Mouse (Mus musculus) G1E (cell line): ENCODE data around the gene Ptbp2. TPM values are rescaled to one million over a fixed set of nuclear protein-coding genes. Genes with fewer than 3 reads are reported as not detected.
A peak's percentile ranks its signal among the peaks of the same experiment; 100 is the strongest.

Experiments
- ATAC-seq: 2 replicates; pipeline ENCODE4 v1.8.0; 2016; ENCODE audit warnings: mild to moderate bottlenecking; ENCODE audit not compliant: insufficient number of reproducible peaks, poor library complexity, low FRiP score, severe bottlenecking; ENCODE audit errors: extremely low read depth
- DNase-seq: peaks from one replicate; pipeline ENCODE4 v3.0.0; 2012; ENCODE audit warnings: low spot score
- H3K27me3 ChIP-seq: 2 replicates; pipeline ENCODE4 v1.6.1; 2012; ENCODE audit warnings: mild to moderate bottlenecking, low read length, inconsistent platforms; ENCODE audit not compliant: insufficient read depth
- H3K36me3 ChIP-seq: replicated peaks from 2 replicates; pipeline ENCODE3; 2012; ENCODE audit warnings: mild to moderate bottlenecking, inconsistent platforms
- H3K4me1 ChIP-seq: 2 replicates; pipeline ENCODE4 v1.6.1; 2012; ENCODE audit warnings: low read depth, low read length, inconsistent platforms, mixed read lengths; ENCODE audit not compliant: insufficient read depth
- H3K4me3 ChIP-seq: 2 replicates; pipeline ENCODE4 v1.5.1; 2012; ENCODE audit warnings: low read depth, mild to moderate bottlenecking, inconsistent platforms, low read length, moderate library complexity, mixed read lengths
- H3K9me3 ChIP-seq: replicated peaks from 2 replicates; pipeline ENCODE4 v1.6.1; 2012; ENCODE audit warnings: inconsistent platforms
- CTCF ChIP-seq: IDR thresholded peaks from 2 replicates; pipeline ENCODE4 v1.5.1; 2012; ENCODE audit warnings: low read depth, low read length, inconsistent platforms, mixed read lengths
- GATA1 ChIP-seq: IDR thresholded peaks from 2 replicates; pipeline ENCODE4 v1.6.1; 2012; ENCODE audit warnings: borderline replicate concordance, low read length, inconsistent platforms, mixed read lengths
- GATA2 ChIP-seq: IDR thresholded peaks from 2 replicates; pipeline ENCODE4 v1.6.1; 2012; ENCODE audit warnings: low read depth, low read length, inconsistent platforms, borderline replicate concordance
- POLR2AphosphoS5 ChIP-seq: IDR thresholded peaks from 2 replicates; pipeline ENCODE4 v1.6.1; 2012; ENCODE audit warnings: low read depth, low read length, inconsistent platforms; ENCODE audit not compliant: insufficient replicate concordance
- TAL1 ChIP-seq: conservative IDR thresholded peaks from 2 replicates; pipeline ENCODE4 v1.6.1; 2012; ENCODE audit warnings: low read depth, low read length, inconsistent platforms, mixed read lengths
- polyA plus RNA-seq: library from polyadenylated mRNA; stranded (reverse); fragments of >175 nt; gene quantifications from 2 replicates; pipeline ENCODE4 v1.2.3, GENCODE M21; 2012
- total RNA-seq, 2 experiments: library from RNA; stranded (forward) in 1 of 2; stranded (reverse) in 1 of 2; fragments of 200-1000 nt in 1 of 2; fragments of >200 nt in 1 of 2; fragmentation: Nextera tagmentation in 1 of 2; gene quantifications; 2 replicates each; pipeline ENCODE4 v1.2.3; 2014 to 2017

Ptbp2 gene
- 49.6 and 77.0 TPM in 2 replicates for total RNA-seq (2014; fragmentation: Nextera tagmentation)
- total RNA-seq (2017), result 34.8 and 43.2 TPM in 2 replicates
- polyA plus RNA-seq, result 0.45 and 1.5 TPM in 2 replicates

DNA sequence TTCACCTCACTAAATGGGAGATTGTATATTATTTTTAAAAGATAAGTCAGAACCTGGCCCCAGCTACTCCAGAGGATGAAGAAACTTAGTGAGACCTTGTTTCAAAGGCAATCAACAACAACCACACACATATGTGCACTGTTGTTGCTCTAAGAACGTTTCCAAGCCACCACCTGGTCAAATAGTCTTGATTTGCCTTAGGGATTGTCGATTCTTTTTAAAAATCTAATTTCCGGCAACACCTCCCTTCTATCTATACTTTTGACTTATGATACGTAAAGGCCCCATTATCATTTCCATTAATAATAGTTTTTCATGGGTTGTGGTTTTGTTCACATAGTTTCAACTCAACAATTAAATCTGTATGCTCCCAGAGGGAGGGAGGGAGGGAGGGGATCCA lies at the start of gene Ptbp2:
TSS of gene Ptbp2 (minus strand) at position 101 of the 400 bp plus-strand sequence.
- Histone ChIP-seq H3K36me3 (peaks cover 7% of the 10 kb centered on the region), H3K27me3 (peaks cover 8% of the 10 kb centered on the region; the same call in 1 of the 2 replicates), H3K4me3 (peak within 1 kb of the TSS; percentile 80), H3K4me1 (peaks cover 12% of the 10 kb centered on the region), H3K9me3 (no peaks in the 10 kb centered on the region)
- no peak for TF ChIP-seq GATA1
- TF ChIP-seq CTCF, result no peak
- no peak for TF ChIP-seq TAL1
- no peak for TF ChIP-seq POLR2AphosphoS5
- no peak for TF ChIP-seq GATA2
- DNase-seq (no peak), ATAC-seq (no peak)

DNA sequence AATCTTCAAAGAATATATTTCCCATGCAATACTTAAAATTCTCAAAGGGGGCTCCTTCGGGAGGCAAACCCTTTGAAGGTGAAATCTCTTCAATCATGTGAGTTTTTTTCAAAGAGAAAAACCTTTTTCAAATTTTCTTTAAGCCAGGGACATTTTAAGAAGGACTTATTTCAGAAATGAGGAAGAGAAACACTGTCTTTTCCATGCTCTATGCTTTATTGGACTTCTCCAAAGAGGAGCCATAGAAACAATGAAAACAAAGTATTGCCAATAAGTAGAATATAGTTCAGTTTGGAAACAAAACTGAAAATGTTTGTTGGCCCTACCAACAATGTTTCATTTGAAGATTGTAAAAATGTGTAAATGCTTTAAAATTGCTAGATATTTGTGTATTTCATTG lies 30.4 kb upstream of the Ptbp2 start:
- H3K36me3 ChIP-seq, result no peaks in the 10 kb centered on the region
- no peaks in the 10 kb centered on the region for H3K27me3 ChIP-seq
- no peaks in the 10 kb centered on the region for H3K9me3 ChIP-seq
- no peak overlapping the region for H3K4me3 ChIP-seq
- TF ChIP-seq TAL1 (no peak), CTCF (no peak), GATA1 (no peak), GATA2 (no peak), POLR2AphosphoS5 (no peak)
- no peak for ATAC-seq
- H3K4me1 ChIP-seq, result no peaks in the 10 kb centered on the region
- no peak for DNase-seq

DNA sequence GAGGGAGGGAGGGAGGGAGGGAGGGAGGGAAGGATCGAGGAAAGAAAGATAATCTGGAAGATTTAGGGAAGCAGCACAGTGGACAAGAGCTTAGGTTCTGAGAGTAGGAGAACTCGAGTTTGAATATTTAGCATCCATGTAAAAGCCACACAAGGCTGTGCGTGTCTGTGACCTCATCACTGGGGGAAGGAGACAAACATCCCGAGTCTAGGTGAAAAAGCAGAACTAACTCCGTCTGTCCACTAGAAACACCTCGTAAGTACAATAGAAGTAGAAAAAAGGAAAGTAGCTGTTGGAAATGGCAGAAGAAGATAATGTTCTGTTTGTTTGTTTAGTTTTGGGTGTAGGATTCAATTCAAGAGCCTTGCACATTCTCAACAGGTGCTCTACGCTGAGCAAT lies 21.9 kb upstream of the Ptbp2 start:
- H3K4me3 ChIP-seq, result no peak overlapping the region
- DNase-seq (no peak), ATAC-seq (no peak)

DNA sequence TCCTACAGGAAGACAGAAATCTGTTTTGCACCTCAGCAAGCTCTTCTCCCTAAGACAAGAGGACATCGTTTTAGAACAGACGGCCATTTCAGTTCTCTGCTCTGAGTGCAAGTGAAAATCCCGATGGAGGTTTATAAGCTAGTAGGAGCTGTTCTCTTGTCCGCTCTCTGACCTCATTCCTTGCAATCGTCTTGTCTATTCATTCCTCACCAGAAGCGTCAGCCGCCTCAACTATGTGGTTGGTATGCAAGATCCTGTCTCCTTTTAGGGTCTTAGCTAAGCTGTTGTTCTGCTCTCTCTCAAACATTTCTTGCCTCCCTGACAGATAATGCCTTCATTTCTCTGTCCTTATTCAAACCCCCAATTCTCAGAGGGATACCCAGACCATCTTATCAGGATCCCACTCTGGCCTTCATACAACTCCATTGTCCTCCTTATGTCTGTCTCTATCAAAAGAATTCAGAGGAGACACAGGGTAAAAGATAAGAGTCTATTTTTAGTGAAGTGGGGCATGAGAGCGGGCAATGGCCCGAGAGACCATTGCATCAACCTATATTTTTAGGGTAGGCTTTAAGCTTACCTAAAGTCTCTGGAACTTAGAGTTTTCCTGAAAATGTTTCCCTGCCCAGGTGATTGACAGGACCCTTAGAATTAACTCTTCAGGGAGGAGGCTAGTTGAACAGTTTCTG lies 10.6 kb upstream of the Ptbp2 start:
- Histone ChIP-seq H3K9me3 (no peaks in the 10 kb centered on the region), H3K36me3 (no peaks in the 10 kb centered on the region), H3K4me3 (no peak overlapping the region), H3K4me1 (no peaks in the 10 kb centered on the region), H3K27me3 (no peaks in the 10 kb centered on the region)
- ATAC-seq, result 0 out of 2 replicates have a peak, but pooled peaks have one; percentile 22
- DNase-seq, result no peak
- TF ChIP-seq CTCF (no peak), GATA1 (no peak), TAL1 (no peak), GATA2 (no peak), POLR2AphosphoS5 (no peak)

More for the DNA sequence above, 21.9 kb upstream of the Ptbp2 start:
- Histone ChIP-seq H3K36me3 (no peaks in the 10 kb centered on the region), H3K9me3 (no peaks in the 10 kb centered on the region), H3K27me3 (no peaks in the 10 kb centered on the region), H3K4me1 (no peaks in the 10 kb centered on the region)
- TF ChIP-seq GATA1 (no peak), GATA2 (no peak), CTCF (no peak), TAL1 (no peak), POLR2AphosphoS5 (no peak)

DNA sequence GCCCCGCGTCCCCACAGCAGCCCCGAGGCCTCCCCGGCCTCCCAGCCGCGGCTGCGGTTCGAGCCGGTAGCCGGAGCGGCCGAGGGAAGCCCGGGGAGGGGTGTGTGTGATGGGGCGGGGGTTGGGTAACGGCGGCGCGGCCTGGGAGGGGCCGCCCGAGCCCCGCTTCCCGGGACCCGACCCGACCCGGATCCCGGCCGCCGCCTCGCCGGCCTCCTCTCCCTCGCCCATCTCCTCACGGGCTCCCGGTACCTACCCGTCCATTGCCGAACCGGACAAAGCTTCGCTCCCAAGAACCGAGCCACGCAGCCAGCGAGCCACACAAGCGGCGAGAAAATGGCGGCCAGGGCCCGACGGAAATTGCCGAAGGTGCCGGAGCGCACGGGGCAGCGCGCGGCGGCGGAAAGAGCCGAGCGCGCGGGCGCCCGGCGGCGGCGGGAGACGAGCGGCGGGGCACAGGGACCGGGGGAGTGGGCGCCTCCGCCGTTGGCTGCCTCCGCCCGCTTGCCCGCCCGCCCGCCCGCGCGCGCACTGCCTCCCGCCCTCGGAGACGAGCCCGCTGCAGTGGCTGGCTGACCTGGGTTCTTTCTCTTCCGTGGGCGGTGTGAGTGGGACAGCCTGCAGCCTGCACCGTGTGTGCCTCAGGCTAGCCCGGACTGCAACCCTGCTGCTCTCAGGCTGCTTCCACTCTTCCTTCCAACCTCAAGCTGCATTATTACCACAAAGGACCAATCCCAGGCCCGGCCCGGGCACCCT lies 1.1 kb downstream of the Ptbp2 start:
- ATAC-seq (peak; percentile 66), DNase-seq (peak; percentile 88)
- Histone ChIP-seq H3K9me3 (no peaks in the 10 kb centered on the region), H3K27me3 (peaks cover 8% of the 10 kb centered on the region; the same call in 1 of the 2 replicates), H3K4me1 (peaks cover 15% of the 10 kb centered on the region), H3K4me3 (peak overlapping the region; percentile 80), H3K36me3 (peaks cover 19% of the 10 kb centered on the region)
- TF ChIP-seq TAL1, result no peak
- no peak for TF ChIP-seq GATA1
- no peak for TF ChIP-seq GATA2
- no peak for TF ChIP-seq CTCF
- no peak for TF ChIP-seq POLR2AphosphoS5
